26 mouse cellular contexts compared by ENCODE assay signal in the genomic region with DNA sequence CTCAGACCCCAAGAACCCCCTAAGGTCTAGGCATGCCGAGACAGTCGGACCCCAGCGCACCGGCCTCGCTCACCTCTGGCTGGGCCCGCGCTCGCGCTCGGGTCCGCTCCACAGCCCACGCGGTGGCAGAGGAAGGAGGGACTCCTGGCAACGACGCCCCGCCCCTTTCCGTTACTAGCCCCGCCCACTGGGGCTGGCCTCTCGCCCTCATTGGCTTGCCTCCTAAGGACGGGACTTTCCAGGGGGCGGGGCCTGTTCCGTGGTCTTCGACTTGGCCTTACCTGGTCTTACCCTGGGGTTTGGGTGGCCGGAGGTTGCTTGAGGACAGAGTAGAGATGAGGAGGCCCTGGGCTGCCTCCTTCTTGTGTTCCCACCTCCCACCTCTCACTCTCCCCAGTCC. TPM values are rescaled to one million over a fixed set of nuclear protein-coding genes. Genes with fewer than 3 reads are reported as not detected.
DNase-seq lines count a peak whose midpoint lies in the region; ATAC-seq lines count a peak whose summit lies in the region.
"Had no signal": no experiment of that assay in that cellular context is flagged by ENCODE, and none has a peak within 500 bp of the region (broad histone marks: within the 10 kb centered on the region; RNA-seq: fewer than 3 reads in every experiment).

A gene (minus strand): TSS at position 386 of the 400 bp plus-strand sequence.

- 73% methylated on average over 16 of the region's 24 CpGs for WGBS in heart, embryonic 11.5 days (ENCODE audit: insufficient replicate concordance)
- 82% methylated on average over 24 of the region's 24 CpGs for WGBS in limb, embryonic 11.5 days
- WGBS in limb, embryonic 10.5 days, result 81% methylated on average over 24 of the region's 24 CpGs

- H3K4me3 ChIP-seq in heart, embryonic 11.5 days (ENCODE audit: low read depth, low read length), result no peak within 1 kb of the TSS
- no peak within 1 kb of the TSS for H3K4me3 ChIP-seq in limb, embryonic 11.5 days (ENCODE audit: low read depth, low read length)
- no peak within 1 kb of the TSS for H3K4me3 ChIP-seq in limb, embryonic 10.5 days
- H3K4me3 ChIP-seq: hindbrain, embryonic 10.5 days; limb, embryonic 15.5 days had no signal

- no peak within 1 kb of the TSS for H3K27ac ChIP-seq in heart, embryonic 11.5 days (ENCODE audit: low read depth, low read length)
- no peak within 1 kb of the TSS for H3K27ac ChIP-seq in limb, embryonic 11.5 days (replicated peaks; ENCODE audit: low read depth, low read length)
- no peak within 1 kb of the TSS for H3K27ac ChIP-seq in limb, embryonic 10.5 days
- H3K27ac ChIP-seq: hindbrain, embryonic 10.5 days; limb, embryonic 15.5 days had no signal

- H3K4me2 ChIP-seq in heart, embryonic 11.5 days, result no peak within 1 kb of the TSS
- no peak within 1 kb of the TSS for H3K4me2 ChIP-seq in limb, embryonic 11.5 days (ENCODE audit: low read depth, severe bottlenecking)
- H3K4me2 ChIP-seq: limb, embryonic 15.5 days had no signal

- no peaks in the 10 kb centered on the region for H3K36me3 ChIP-seq in heart, embryonic 11.5 days (ENCODE audit: control insufficient read depth, insufficient read depth, low read length)
- H3K36me3 ChIP-seq in limb, embryonic 11.5 days (ENCODE audit: control insufficient read depth, insufficient read depth, low read length), result no peaks in the 10 kb centered on the region
- H3K36me3 ChIP-seq in limb, embryonic 10.5 days, result no peaks in the 10 kb centered on the region
- H3K36me3 ChIP-seq: hindbrain, embryonic 10.5 days; limb, embryonic 15.5 days had no signal

- peaks cover 7% of the 10 kb centered on the region; the same call in 1 of the 2 replicates for H3K9me3 ChIP-seq in heart, embryonic 11.5 days (replicated peaks; ENCODE audit: control insufficient read depth, low read length)
- no peaks in the 10 kb centered on the region for H3K9me3 ChIP-seq in limb, embryonic 11.5 days (ENCODE audit: control insufficient read depth, low read length)
- 0 out of 2 replicates have a peak, but pooled peaks cover 1% of the 10 kb centered on the region for H3K9me3 ChIP-seq in limb, embryonic 10.5 days (replicated peaks)
- H3K9me3 ChIP-seq: limb, embryonic 15.5 days had no signal

- no peaks in the 10 kb centered on the region for H3K27me3 ChIP-seq in heart, embryonic 11.5 days (ENCODE audit: control insufficient read depth, insufficient read depth, low read length)
- no peaks in the 10 kb centered on the region for H3K27me3 ChIP-seq in limb, embryonic 11.5 days (ENCODE audit: control insufficient read depth, insufficient read depth, low read length)
- H3K27me3 ChIP-seq in limb, embryonic 10.5 days (ENCODE audit: low read depth, poor library complexity, severe bottlenecking), result no peaks in the 10 kb centered on the region
- H3K27me3 ChIP-seq: limb, embryonic 15.5 days had no signal

- peak; percentile 42; the same call in 1 of the 2 replicates for ATAC-seq in heart, embryonic 11.5 days (replicated peaks; ENCODE audit: insufficient number of reproducible peaks, low FRiP score, low TSS enrichment)
- ATAC-seq in limb, embryonic 11.5 days (ENCODE audit: insufficient number of reproducible peaks, low FRiP score, low TSS enrichment, low read depth), result 0 out of 2 replicates have a peak, but pooled peaks have one; percentile 35
- ATAC-seq: forebrain, postnatal 0 days had no signal

- DNase-seq in heart, adult 8-10 months (ENCODE audit: low spot score), result no peak
- no peak for DNase-seq in limb, embryonic 11.5 days (ENCODE audit: low spot score)
- DNase-seq in limb, embryonic 10.5 days (ENCODE audit: low spot score), result no peak
- peak; percentile 45 for DNase-seq in WW6 (ENCODE audit: low read depth, low spot score)
- peak; percentile 86 for DNase-seq in testis, postnatal 10 days (ENCODE audit: low spot score)
- no peak for DNase-seq in frontal cortex, postnatal 25 days (ENCODE audit: low spot score in 2 of 2)
- no peak for DNase-seq in ovary, adult 18-20 months (ENCODE audit: low spot score)
- DNase-seq: adrenal gland, postnatal 14 days; cerebellum, adult 9-11 months; forebrain, postnatal 0 days; kidney, adult 2 months; lung, adult 2 months; thymus, postnatal 36 days had no signal

- H3K9ac ChIP-seq in heart, embryonic 11.5 days (ENCODE audit: low read depth, low read length), result no peak within 1 kb of the TSS
- H3K9ac ChIP-seq in limb, embryonic 11.5 days (ENCODE audit: low read length), result no peak within 1 kb of the TSS
- H3K9ac ChIP-seq: forebrain, postnatal 0 days; limb, embryonic 15.5 days had no signal

- H3K4me1 ChIP-seq in heart, embryonic 11.5 days (ENCODE audit: control insufficient read depth, insufficient read depth, low read length), result no peaks in the 10 kb centered on the region
- H3K4me1 ChIP-seq in limb, embryonic 11.5 days (ENCODE audit: control insufficient read depth, insufficient read depth, low read length), result no peaks in the 10 kb centered on the region
- H3K4me1 ChIP-seq in limb, embryonic 10.5 days, result no peaks in the 10 kb centered on the region
- H3K4me1 ChIP-seq: hindbrain, embryonic 10.5 days; limb, embryonic 15.5 days had no signal

RNA-seq across cellular contexts. Expression of the gene that starts here (rescaled TPM):
- polyA plus RNA-seq in heart, embryonic 11.5 days (2014; fragmentation: Nextera tagmentation; extraction: Ambion mirVana), result not detected in 2 replicates
- total RNA-seq in heart, adult 8-10 months (2022), result not detected
- not detected in 2 replicates for polyA plus RNA-seq in limb, embryonic 11.5 days (2014; fragmentation: Nextera tagmentation; extraction: Ambion mirVana)
- not detected in 2 replicates for polyA plus RNA-seq in limb, embryonic 10.5 days (2016; fragmentation: Nextera tagmentation; extraction: Ambion mirVana)
- total RNA-seq: adrenal gland, postnatal 14 days; forebrain, postnatal 0 days; gastrocnemius, adult 18-20 months; gastrocnemius, postnatal 4 days; layer of hippocampus, postnatal 25 days; left cerebral cortex, postnatal 10 days; megakaryocyte-erythroid progenitor cell, adult 5-6 weeks; midbrain, postnatal 0 days; neutrophil, adult 5-6 weeks had no signal
- polyA plus RNA-seq: brain, embryonic 14.5 days; embryonic facial prominence, embryonic 14.5 days; forebrain, postnatal 0 days; heart, postnatal 0 days; hindbrain, embryonic 10.5 days; kidney, adult 2 months; limb, embryonic 15.5 days; lung, adult 2 months; midbrain, postnatal 0 days had no signal

Comparison
In these comparisons a context has a peak if more than half of its experiments do, and no peak if none do; other contexts are left out.
1. Peak in ATAC-seq in heart, embryonic 11.5 days; RNA of the gene not detected or under 1 TPM.
2. Peak in ATAC-seq in limb, embryonic 11.5 days; RNA of the gene not detected or under 1 TPM.
3. DNase-seq: peak in WW6 (single experiment) and testis, postnatal 10 days (single experiment); none in heart, adult 8-10 months (single experiment), limb, embryonic 11.5 days (single experiment), limb, embryonic 10.5 days (single experiment), frontal cortex, postnatal 25 days (0 of 2) and ovary, adult 18-20 months (single experiment).